Mouse (Mus musculus) thymus, adult 2 months (tissue): ENCODE measurements around the gene Ldlrad3. TPM values are rescaled to one million over a fixed set of nuclear protein-coding genes. Genes with fewer than 3 reads are reported as not detected.
A peak's percentile ranks its signal among the peaks of the same experiment; 100 is the strongest.

Source experiments
- DNase-seq: peaks from one replicate; pipeline ENCODE4 v3.0.0; 2021
- H3K27ac ChIP-seq: fragments of 200-500 bp; 2 replicates; pipeline ENCODE4 v1.5.1; 2012; ENCODE audit warnings: low read length, control low read depth; ENCODE audit not compliant: control insufficient read depth, insufficient read depth
- H3K27me3 ChIP-seq: fragments of 200-500 bp; 2 replicates; pipeline ENCODE4 v1.6.1; 2012; ENCODE audit warnings: mild to moderate bottlenecking, low read length, moderate library complexity, mixed read lengths; ENCODE audit not compliant: control insufficient read depth, insufficient read depth
- H3K36me3 ChIP-seq: fragments of 200-500 bp; 2 replicates; pipeline ENCODE4 v1.6.1; 2012; ENCODE audit warnings: mild to moderate bottlenecking, low read length, moderate library complexity; ENCODE audit not compliant: control insufficient read depth, insufficient read depth
- H3K4me1 ChIP-seq: fragments of 200-500 bp; replicated peaks from 2 replicates; pipeline ENCODE4 v1.6.1; 2012; ENCODE audit warnings: low read length; ENCODE audit not compliant: control insufficient read depth, insufficient read depth
- H3K4me3 ChIP-seq: fragments of 200-500 bp; 2 replicates; pipeline ENCODE4 v1.5.1; 2012; ENCODE audit warnings: mild to moderate bottlenecking, low read length, control low read depth, moderate library complexity; ENCODE audit not compliant: control insufficient read depth, insufficient read depth
- CTCF ChIP-seq: fragments of 200-500 bp; IDR thresholded peaks from 2 replicates; pipeline ENCODE4 v1.5.1; 2012; ENCODE audit warnings: mild to moderate bottlenecking, control low read depth, low read length, moderate library complexity, borderline replicate concordance; ENCODE audit not compliant: control insufficient read depth, poor library complexity, insufficient read depth; ENCODE audit errors: extremely low read depth
- POLR2A ChIP-seq: fragments of 200-500 bp; IDR thresholded peaks from 2 replicates; pipeline ENCODE4 v1.6.1; 2012; ENCODE audit warnings: mild to moderate bottlenecking, low read length, control low read depth, moderate library complexity; ENCODE audit not compliant: control insufficient read depth, poor library complexity, insufficient read depth; ENCODE audit errors: extremely low read depth
- WGBS: fragments of 180-500 bp; shearing (Covaris S2); methylation state at CpG from one replicate; pipeline ENCODE4 v1.1.7; 2018; 5-methylcytosine and 5-hydroxymethylcytosine counted together
- polyA plus RNA-seq: library from polyadenylated mRNA; depleted of rRNA; stranded (reverse); fragments of >200 nt; gene quantifications from 2 replicates; pipeline ENCODE4 v1.2.3, GENCODE M21; 2012

Gene Ldlrad3
- polyA plus RNA-seq, 1 experiment = 12.9 TPM

- no peak for TF ChIP-seq CTCF
- TF ChIP-seq POLR2A = no peak
- no peak overlapping the region for H3K4me3 ChIP-seq
- no peaks in the 10 kb centered on the region for H3K27me3 ChIP-seq
- no peak for DNase-seq
- H3K4me1 ChIP-seq = peaks cover 44% of the 10 kb centered on the region
- 95% methylated on average over 4 of the region's 4 CpGs for WGBS
- H3K36me3 ChIP-seq = no peaks in the 10 kb centered on the region
- no peak overlapping the region for H3K27ac ChIP-seq
Measured at GRCm38 (mm10) chr2:102125042-102125441, 61.1 kb downstream of the Ldlrad3 start.

DNA sequence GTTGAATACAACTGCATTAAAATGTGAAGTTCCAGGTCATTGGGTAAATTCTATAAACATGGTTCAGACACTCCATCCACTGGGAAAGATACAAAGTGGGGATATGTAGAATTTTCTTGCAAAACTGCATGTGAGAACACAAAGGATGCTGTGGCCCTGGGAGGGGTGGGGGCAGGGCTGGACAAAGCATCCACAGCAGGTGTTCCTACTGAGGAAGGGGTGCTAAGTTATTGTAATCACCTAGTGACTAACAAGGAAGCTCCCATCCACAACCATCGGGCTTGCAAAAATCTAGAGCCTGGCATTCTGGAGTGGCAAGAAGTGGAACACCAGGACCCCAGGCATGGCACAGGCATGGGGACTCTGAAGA, 64.1 kb downstream of the Ldlrad3 start:
- no peak for DNase-seq
- Histone ChIP-seq H3K27ac (no peak overlapping the region), H3K36me3 (no peaks in the 10 kb centered on the region), H3K4me3 (no peak overlapping the region), H3K4me1 (peaks cover 60% of the 10 kb centered on the region), H3K27me3 (no peaks in the 10 kb centered on the region)
- TF ChIP-seq CTCF (no peak), POLR2A (no peak)
- WGBS = 92% methylated on average over 1 of the region's 1 CpGs

DNA sequence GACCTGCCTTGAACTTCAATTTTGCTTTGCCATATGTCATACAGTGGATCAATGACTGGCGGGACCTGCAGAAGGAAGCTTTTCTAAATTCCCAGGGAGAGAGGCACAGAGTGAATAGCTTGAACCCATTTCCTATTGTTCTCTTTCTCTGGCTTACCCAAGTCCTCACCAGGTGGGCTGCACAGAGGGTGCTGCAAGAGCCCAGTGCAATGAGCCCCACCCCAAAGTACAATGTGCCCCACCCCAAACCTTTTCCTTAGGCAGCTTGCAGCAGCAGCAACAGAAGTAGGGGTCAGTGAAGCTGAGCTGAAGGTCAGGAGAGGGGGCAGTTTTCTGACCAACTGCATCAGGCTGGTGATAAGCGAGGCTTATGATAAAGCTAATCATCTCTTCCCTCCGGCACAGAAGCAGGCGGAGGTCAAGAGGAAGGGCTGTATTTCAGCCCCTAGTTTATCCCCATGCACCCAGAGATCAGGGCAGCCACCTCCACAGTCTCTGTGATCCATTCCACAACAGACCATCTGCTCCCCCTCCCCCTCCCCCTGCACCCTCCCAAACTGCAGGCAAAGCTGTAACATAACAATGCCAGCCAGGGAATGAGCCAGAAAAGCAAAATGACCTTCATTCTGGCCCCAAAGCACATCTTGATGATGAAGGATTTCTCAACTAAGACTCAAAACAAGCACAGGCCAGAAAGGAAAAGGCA, 64.6 kb downstream of the Ldlrad3 start:
- WGBS = 93% methylated on average over 4 of the region's 4 CpGs
- no peaks in the 10 kb centered on the region for H3K27me3 ChIP-seq
- no peak overlapping the region for H3K27ac ChIP-seq
- peaks cover 59% of the 10 kb centered on the region for H3K4me1 ChIP-seq
- TF ChIP-seq POLR2A (no peak), CTCF (no peak)
- no peak for DNase-seq
- no peak overlapping the region for H3K4me3 ChIP-seq
- H3K36me3 ChIP-seq = no peaks in the 10 kb centered on the region

DNA sequence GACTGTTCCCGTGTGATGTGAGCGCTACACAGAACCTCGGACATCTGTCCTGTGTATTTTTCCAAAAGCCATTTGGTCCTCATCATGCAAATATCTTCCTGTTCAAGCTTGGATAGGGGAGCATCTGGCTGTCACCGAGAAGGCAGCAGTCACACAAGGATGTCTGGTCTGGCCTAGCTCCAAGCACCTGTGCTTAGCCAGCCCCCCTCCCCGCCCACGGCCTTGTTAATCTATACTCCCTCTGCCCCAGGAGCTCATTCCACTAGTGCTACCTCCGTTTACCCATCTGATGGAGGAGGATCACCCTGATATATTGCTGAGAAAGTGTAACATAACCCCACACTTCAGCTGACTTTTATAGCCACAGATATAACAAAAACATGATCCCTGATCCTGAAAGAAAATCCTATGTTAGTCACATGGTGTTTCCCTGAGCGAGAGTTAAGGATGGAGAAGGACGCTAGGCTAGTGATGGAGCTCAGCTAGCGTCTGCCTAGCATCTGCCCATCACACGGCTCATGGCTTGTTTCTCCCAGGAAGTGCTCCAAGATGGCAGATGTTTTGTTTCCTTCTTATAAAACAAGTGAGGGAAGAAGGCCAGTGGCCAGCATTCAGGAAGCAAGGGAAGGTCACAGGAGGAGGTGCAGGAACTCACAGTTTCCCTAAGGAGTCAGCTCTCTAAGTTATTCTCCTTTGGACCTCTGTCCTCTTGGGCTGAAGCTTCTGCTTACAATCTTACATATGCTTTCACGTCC, 66.3 kb downstream of the Ldlrad3 start:
- Histone ChIP-seq H3K4me1 (peaks cover 69% of the 10 kb centered on the region), H3K36me3 (no peaks in the 10 kb centered on the region), H3K27ac (no peak overlapping the region; the same call in 1 of the 2 replicates), H3K4me3 (no peak overlapping the region), H3K27me3 (no peaks in the 10 kb centered on the region)
- peak; percentile 20 for DNase-seq
- WGBS = 64% methylated on average over 12 of the region's 12 CpGs
- TF ChIP-seq POLR2A (no peak), CTCF (no peak)

DNA sequence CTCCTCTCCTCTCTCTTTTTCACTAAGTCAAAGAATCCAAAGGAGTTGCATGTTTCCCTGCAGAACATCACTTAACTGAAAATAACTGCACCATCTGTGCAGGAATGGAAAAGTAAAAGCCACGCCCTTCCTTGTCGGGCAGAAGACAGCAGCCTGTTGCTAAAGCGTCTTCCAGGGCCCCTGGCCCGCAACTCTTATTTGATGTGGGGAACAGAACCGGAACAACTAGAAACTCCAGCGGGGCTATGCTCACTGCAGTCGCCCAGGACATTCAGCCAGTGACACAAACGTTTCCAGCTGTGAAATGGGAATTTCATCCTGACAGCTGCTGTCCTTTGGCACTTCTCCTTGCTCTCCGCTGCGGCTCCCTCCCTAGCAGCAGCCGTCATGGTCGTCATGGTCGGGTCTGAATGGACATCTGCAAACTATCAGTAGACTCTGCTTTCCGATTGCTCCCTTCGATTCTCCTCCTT, 67.2 kb downstream of the Ldlrad3 start:
- TF ChIP-seq POLR2A (no peak), CTCF (no peak)
- H3K27ac ChIP-seq = peak overlapping the region; percentile 63
- H3K36me3 ChIP-seq = no peaks in the 10 kb centered on the region
- WGBS = 54% methylated on average over 15 of the region's 15 CpGs
- peaks cover 70% of the 10 kb centered on the region for H3K4me1 ChIP-seq
- peak; percentile 30 for DNase-seq
- H3K4me3 ChIP-seq = no peak overlapping the region
- H3K27me3 ChIP-seq = no peaks in the 10 kb centered on the region

GRCm38 (mm10) chr2:102117402-102117760, 68.8 kb downstream of the Ldlrad3 start:
- peak; percentile 48 for DNase-seq
- H3K4me1 ChIP-seq = peaks cover 75% of the 10 kb centered on the region
- TF ChIP-seq POLR2A (no peak), CTCF (no peak)
- peak overlapping the region; percentile 96 for H3K27ac ChIP-seq
- WGBS = 10% methylated on average over 6 of the region's 6 CpGs
- H3K36me3 ChIP-seq = no peaks in the 10 kb centered on the region
- H3K27me3 ChIP-seq = no peaks in the 10 kb centered on the region
- no peak overlapping the region for H3K4me3 ChIP-seq
